Mouse (Mus musculus) adrenal gland, adult 18-20 months (tissue): ENCODE measurements at regions not wholly inside any gene's neighbourhood (a gene's known extent, or its start where the extent isn't known, plus 50 kb on each side); places are given as distances from the start of the nearest gene placed in this dataset.

Experiments used
- DNase-seq, 2 experiments: peaks; one replicate each; pipeline ENCODE4 v3.0.0; 2021 to 2022; ENCODE audit warnings: low spot score in 2 of 2

- no peak for DNase-seq
These were observed 97.3 kb upstream of the Tmtc4 start for GRCm38 (mm10) chr14:123081016-123081714.

DNA sequence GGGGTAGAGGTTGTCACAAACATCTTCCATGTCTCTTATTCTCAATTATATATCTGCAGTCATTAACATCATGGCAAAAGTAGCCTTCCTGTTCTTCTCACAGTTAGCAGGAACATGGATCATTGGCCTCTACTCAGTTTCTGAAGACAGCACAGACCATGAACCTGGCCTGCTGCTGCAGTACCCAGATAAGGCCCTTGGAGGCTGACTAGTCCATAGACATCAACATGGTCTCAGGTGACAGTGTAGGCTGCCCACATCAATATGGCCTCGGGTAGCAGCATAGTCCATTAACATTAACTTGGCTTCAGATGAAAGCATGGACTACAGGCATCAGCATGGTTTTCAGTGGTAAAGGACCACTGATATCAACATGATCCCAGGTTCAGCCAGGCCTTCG lies 95.9 kb upstream of the Tmtc4 start:
- no peak for DNase-seq

- no peak for DNase-seq
These were observed 95.0 kb upstream of the Tmtc4 start for GRCm38 (mm10) chr14:123078804-123079203.

GRCm38 (mm10) chr14:123066344-123066743 lies 82.5 kb upstream of the Tmtc4 start:
- no peak for DNase-seq

DNA sequence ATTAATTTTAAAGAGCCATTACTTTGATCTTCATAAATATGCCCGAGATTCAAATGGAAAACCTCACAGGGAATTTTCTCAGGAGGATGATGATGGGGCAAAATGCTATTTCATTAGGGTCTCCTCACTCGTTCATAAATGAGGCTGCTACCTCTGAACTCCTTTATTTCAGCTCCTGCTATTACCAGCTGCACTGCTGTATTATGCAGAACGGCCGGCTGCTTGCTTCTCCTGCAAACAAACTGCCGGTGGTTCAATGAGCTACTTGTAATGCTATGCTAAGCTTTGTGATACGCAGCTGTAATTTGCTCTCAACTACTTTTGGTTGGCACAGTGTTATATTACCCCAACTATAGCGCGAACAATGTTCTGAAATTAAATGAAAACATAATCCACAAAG lies 81.7 kb upstream of the Tmtc4 start:
- DNase-seq = no peak

DNA sequence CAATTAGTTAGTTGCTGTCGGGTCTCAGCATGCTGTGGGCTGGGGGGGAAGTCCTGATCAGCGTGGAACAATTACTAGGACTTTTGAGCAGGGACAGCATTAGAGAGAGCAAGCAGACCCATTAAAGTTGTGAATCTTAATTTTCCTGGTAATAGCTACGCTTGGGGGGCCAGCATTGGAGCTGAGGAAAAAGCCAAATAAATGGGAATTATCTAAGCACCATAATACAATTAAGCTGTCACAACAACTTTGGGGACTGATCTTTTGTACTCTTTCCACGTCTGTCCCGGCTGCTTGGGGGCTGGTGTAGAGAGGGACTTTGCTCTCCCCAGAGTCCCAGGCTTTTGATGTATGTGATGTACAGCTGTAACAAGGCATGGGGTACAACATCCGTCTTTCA lies 81.3 kb upstream of the Tmtc4 start:
- DNase-seq = no peak

DNA sequence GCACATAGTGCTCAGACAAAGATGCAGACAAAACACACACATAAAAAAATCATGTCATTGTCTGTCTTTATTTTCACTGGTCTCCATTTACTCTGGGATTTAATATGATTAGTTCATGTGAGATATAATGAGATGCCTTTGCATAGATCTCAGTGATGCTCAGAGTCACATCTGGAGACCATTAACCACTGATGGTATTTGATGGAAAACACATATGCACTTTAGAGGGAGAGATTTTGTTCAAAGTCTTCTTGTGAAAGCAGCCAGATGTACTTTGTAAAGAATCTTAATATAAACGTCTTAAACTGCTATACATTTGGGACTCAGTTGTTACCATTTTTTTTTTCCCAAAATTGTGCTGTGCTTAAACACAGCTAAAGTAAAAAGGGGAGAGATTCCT lies 79.1 kb upstream of the Tmtc4 start:
- no peak for DNase-seq

- no peak for DNase-seq
These were observed 73.1 kb upstream of the Tmtc4 start for GRCm38 (mm10) chr14:123056976-123057375.

DNA sequence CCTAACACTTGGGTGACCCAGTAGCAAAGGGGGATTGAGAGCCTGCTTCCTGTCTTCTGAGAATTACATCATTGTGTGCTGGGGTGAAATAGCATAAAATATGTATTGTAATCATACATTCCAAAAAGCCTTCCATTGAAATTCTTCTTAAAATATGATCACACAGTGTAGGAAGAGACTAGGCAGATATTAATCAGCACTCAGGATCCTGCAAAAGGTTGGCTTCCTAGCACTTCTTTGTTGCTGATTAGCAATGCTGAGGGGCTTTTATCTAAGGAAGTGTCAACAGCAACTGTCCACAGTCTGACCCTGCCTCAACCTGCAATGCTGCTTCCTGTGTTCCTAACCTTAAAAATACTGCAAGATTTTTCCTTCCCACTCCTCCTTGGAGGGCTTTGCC lies 64.6 kb upstream of the Tmtc4 start:
- no peak for DNase-seq

DNA sequence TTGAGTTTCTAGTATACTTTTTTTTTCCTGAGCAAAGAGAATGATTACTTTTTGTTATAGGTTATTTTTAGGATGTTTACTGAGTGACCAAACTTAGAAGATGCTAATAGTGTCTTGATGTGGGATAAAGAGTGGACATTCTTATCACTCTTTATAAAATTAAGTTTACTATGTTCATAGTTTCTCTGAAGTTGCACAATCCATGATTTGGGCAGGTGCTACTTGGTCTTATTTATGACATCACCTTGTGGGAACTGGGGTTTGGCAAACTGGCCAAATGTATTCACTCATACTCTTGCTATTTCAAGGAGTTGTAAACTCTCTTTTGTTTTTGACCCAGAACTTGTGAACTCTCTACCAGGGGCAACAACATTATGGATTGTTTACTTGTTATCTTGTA lies 56.2 kb upstream of the Tmtc4 start:
- no peak for DNase-seq

GRCm38 (mm10) chr14:123037444-123037843 lies 53.6 kb upstream of the Tmtc4 start:
- no peak for DNase-seq
